Mouse (Mus musculus): Measurements from ENCODE around the gene Rplp1.

Gene Rplp1

DNA sequence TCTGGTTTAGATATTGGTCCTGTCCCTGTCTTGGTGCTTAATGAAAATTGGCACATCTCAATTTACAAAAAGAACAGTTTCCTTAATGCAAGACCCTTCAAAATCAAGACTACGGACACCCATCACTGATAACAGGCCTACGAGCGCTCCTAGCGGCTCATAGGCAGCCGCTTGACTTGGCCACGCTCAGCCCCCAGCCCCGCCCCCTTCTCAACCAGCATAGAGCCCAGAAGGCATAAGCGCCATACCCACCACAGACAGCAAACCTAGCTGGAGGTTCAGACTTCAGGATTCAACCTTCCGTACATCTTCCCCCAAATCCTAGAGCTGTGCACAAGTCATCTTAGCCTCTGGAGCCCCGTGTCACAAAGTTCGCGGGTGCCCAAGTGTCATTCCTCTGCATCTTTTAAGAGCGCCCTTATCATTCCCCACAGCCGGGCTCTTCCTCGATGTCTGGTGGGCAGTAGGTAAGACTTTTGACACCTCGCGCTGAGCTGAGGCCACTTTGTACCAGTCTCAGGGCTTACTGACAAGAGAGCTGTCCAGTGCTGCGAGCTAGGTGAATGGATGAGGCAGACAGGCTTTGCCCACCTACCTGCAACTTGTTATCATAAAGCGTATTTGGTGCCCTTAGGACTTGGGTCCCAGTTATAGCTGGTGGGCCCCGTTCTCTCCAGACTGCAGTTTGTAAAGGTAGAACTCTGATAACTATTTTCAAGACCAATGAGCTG lies 3.7 kb downstream of the Rplp1 start:
- no peak for DNase-seq

DNA sequence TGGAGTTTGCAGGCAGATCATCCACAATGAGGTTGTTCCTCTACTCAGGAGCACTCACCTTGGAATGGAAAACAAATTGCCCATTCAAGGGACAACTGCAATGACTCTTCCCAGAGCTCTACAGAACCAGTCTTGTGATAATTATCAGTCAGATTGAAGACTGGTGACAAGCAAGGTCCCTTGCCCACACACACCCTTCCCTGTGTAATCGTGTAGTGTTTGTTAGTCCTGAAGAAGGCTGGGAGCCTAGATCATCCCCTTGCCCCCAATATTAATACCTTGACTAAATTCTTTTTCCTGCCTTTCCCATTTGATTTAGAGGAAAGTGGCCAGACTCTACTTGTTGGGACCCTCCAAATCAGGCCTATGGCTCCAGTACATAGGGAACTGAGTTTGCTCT lies 4.7 kb downstream of the Rplp1 start:
- DNase-seq = no peak

DNA sequence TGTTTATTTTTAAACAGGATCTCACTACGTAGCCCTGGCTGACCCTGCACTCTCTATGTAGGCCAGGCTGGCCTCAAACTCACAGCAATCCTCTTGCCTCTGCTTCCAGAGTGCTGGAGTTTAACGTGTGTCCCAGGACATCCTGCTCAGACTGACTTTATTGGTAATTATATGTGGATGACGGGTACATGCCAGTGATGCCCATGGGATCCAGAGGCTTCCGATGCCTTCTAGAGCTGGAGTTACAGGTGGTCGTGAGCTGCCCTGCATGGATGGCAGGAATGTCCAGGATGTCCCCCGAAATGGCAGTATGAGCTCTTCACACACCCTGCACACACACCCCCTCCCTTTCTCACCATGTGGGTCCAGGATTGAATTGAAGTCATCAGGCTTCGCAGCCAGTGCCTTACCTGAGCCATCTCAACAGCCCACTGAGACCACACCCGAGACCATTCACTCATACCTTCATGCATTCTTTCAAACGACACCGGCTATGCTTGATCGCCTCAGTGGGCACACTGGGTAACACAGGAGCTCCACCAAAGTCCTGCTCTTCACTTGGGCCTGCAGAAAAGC lies 5.4 kb downstream of the Rplp1 start:
- DNase-seq = no peak

DNA sequence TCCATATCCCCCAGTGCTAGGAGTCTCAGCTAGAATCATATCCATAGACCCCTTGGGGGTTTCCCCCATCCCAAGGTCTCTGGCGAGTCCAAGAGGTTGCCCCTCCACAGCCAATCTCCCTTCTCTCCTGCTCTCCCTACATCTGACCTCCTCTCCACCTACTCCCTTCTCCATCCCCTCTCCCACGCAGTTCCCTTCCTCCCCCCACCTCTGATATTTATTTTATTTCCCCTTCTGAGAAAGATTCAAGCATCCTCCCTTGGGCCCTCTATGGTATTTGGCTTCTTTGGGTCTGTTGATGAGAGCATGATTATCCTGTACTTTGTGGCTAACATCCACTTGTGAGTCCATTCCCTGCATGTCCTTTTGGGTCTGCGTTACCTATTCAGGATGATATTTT lies 6.0 kb downstream of the Rplp1 start:
- DNase-seq = no peak

DNA sequence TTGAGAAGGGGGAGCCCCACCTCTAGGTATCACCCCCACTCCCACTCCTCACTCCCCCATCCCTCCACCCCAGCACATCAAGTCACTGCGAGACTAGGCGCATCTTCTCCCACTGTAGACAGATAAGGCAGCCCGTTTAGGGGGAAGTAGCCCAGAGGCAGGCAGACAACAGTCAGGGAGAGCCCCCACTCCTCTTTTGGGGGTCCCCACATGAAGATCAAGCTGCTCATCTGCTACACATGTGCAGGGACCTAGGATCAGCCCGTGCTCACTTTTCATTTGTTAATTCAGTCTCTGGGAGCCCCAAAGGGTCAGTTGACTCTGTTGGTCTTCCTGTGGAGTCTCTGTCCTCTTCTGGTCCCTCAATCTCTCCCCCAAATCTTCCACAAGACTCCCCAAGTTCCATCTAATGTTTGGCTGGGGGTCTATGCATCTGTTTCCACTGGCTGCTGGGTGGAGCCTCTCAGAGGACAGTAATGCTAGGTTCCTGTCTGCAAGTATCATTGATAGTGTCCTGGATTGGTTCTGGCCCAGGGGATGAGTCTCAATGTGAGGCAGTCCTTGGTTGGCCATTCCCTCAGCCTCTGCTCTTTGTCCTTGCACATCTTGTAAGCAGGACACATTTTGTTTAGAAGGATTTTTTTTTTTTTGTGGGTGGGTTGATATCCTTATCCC lies 6.6 kb downstream of the Rplp1 start:
- no peak for DNase-seq

DNA sequence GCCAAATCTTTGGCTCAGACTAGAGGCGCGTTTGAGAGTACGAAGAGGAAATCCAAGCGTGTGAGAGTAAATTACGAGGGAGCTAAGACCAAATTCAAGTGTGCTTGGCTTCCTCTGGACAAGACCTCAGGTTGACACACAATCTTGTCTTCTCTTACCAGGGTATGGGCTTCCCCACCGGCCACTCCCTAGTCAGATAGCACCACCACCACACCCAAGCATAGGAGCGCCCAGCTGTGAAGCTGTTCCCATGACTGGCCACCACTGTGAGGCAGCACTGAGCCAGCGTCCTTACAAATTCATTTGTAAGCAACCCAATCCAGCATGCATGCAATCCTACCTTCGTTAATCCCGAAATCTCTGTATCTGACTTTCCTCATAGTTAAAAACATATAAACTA lies 7.4 kb downstream of the Rplp1 start:
- no peak for DNase-seq

DNA sequence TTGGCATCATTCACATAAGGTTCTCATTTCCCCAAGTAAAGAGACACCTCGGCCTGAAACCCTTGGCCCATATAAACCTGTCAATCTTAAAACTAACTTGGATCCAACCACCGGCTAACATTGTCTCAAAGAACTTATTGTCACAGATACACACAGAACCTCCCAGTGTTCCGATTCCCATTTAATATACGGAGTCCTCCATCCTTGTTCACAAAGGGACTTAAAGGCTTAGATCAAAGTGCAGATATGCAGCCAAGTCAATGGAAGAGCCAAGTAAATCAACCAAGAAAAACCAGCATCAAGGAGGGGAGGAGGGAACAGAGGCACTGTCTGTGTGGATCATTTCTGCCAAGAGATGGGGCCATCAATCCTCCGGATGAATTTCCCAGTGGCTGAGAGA lies 8.8 kb downstream of the Rplp1 start:
- DNase-seq = no peak

DNA sequence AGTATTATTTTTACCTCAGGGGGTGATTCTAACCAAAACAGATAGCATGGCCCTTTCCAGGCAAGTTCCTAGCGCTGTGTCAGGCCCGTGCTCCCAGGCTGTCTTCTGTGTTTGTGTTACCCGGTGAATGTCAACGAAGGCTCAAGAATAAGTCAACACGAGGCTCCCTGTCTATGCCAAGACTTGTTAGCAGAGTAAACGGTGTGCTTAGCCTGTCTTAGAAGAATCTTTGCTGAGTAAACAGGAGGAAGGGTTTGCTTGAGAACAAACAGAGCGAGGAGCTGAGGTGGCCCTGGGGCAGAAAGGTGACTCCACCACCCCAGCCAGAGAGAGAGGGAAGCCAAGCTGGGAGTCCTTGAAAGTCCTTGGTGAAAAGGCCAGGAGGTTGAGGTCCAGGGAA lies 10.1 kb downstream of the Rplp1 start:
- no peak for DNase-seq

DNA sequence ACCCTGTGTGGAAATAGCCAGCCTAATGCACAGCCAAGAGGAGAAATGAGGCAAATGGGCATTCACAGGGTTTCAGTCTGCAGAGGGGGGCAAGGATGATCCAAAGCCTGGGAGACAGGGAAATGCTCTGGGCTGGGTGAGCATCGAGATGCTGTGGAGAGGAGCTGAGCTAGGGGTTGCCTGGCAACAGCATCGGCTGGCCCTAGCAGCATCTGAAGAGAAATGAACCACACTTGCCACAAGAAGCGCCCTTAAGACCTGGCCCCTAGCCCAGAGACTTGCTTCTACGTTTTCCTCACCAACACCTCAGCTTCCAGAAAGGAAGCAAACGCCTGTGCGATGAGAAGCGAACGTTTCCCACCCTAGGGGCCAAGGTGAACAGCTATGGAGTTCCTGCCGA lies 11.9 kb downstream of the Rplp1 start:
- DNase-seq = no peak

DNA sequence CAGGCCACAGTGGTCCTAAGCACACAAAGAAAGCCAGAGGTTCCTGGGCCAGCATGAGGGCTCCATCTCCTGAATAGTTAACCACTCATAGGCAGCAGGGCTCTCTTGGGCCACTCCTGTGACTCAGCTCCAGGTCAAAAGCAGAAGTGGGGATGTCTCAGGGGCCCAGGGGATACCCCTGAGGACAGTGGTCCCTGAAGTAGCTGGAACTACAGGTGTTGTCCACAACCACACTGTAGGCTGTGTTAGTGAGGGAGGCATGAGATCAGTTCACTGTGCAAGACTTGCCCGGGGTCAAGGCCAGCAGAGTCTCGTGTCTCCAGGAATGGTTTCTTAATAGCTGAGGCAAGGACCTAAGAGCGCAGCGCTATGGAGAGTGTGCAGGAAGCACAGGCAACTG lies 12.8 kb downstream of the Rplp1 start:
- DNase-seq = no peak

DNA sequence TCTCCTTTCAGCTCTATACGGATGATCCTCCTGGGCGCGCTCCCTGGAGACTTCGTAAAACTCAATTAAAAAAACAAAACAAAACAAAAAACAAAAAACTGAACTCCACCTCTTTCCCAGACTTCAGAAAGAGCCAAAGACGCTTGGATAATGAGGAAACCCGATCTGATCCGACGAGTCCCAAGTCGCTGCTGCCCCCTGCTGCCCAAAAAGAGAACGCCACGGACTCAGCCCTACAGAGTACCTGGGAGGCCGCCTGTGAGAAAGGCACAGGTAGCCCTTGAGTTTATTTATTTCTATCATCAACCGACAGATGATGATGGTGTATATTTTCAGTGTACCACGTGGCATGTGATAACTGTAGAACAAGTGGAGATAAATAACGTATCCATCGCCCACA lies 14.5 kb downstream of the Rplp1 start:
- peak; percentile 72 for DNase-seq

DNA sequence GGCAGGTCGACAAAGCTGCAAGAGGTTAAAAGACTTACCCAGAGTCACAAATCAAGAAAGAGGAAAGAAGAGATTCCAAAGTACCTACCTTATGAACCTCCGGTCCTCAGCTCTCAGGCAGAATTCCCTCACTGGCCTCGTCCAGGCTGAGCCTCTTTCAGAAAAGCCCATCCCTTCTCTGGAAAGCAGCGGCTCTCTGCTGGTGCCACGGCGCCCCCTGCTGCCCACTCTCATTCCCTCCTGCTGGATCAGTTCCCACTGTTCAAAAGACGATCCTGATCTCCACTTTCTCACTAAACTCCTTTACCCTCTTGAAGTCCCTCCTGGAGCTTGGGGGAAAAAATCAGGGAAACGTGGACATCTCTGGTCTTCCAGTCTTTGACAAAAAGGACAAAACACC lies 15.9 kb downstream of the Rplp1 start:
- DNase-seq = peak; percentile 51

DNA sequence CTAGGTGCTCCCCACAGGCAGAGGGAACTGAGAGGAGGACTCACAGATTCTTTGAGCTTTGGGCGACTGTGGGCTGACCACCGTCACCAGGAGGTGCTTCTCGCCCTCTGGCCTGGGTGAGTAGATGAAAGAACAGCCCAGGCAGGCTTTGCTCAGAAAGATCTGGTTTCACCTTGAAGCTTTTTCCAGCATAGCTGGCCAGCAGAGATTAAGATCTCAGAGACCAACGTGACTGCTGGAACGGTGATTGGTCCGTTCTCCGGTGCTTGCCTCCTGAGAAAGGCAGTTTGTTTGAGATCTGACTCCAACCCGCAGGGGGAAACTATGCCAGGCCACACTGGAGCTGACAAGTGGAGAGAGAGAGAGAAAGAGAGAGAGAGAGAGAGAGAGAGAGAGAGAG lies 19.3 kb downstream of the Rplp1 start:
- no peak for DNase-seq

DNA sequence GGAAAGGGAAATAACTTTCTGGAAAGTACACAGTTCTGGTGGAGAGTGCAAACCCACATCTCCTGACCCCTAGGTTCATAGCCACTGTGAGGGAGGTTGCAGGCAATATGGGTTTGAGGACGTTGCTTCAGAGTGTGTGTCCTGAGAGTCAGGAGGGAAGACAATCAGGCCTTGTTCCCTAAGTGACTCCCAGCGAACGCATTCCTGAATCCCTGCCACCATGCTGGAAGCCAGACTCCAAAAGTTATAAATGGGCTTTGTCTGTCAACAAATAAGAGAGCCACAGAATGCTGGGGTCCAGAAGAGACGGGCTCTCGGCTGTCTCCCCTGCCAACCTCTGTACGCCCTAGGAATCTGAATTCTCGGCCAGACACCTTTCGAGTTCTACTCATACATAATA lies 24.5 kb downstream of the Rplp1 start:
- DNase-seq = peak; percentile 25

DNA sequence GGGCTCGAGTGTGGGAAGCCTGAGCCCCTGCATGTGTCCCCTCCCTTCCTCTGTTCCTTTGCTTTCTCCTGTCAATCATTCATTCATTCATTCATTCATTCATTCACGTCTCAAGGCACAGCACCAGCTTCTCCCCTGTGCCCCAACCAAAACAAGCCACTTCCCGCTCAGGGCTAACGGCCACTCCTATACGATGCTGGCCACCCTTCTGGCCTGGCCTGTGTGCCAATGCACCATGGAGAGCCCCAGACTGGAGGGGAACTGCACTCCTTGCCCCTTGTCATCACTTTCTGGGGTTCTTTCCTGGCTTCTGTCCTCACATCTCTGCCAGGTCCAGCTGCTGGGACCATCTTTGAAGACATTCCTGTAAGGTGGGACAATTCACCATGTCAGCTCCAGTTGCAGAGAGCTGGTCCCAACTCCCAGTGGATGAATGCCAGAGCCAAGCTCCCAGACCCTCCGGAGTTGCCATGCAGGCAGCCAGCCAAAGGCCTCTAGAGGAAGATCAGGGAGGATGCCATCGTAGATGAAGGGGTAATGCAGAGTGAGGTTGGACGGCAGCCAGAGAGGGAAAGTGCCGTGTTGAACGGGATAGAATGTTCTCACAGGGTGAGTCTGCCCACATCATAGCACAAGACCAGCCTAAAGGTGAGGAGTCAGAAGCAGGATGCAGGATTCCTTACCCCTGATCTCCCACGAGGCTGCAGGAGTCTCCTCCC lies 26.5 kb downstream of the Rplp1 start:
- DNase-seq = no peak

DNA sequence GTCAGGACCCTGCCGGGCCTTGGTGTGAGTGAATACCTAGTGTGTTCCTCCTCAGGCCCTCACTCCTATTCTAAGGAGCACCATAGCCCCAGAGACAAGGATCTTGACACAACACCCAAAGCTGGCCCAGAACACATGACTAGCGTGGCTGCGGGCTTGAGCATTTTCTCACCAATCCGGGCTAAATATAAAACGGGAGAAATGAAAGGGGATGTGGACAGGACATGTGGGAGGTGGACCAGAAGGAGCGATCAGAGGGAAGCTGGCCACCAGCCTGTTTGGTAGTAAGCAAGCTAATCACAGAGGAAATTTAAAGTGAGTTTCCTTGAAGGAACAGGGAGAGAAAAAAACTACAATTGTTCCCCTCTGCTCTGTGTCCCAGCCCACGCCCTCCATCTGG lies 28.4 kb downstream of the Rplp1 start:
- DNase-seq = no peak

DNA sequence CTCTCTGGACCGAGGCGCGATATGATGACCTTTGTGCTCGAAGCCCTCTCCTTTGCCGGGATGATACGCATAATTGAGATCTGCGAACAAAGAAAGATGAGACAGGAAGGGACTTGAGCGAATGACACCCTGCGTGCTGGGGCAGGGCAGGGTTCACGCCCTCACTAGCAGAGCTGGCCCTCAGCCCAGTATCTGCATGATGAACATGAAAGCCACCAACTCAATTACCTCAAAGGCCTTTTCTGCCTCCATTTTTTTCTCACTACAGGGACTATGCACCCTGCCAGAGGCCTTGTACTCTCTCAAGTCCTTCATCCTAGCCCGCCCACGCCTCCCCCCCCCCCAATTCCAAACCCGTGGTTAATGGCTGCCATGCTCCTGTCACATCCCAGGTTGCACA lies 29.4 kb downstream of the Rplp1 start:
- no peak for DNase-seq

DNA sequence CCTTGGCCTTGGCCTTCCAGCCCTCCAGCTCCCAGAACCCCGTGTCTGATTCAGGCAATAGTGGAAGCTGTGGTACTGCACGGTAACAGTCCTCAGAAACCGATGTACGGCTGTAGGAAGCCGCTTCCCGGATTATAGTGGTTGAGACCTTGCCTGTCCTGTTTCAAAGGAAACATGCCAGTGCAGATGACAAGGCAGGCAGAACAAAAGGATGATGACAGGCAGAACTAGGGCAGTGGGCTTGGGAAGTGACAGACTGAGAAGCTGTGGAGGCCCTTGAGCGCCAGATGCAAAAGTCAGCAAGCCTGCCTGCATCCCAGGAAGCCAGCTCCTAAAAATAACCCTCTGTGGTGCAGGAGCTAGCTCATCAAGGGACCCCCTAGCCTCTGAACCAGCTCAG lies 30.0 kb downstream of the Rplp1 start:
- no peak for DNase-seq

DNA sequence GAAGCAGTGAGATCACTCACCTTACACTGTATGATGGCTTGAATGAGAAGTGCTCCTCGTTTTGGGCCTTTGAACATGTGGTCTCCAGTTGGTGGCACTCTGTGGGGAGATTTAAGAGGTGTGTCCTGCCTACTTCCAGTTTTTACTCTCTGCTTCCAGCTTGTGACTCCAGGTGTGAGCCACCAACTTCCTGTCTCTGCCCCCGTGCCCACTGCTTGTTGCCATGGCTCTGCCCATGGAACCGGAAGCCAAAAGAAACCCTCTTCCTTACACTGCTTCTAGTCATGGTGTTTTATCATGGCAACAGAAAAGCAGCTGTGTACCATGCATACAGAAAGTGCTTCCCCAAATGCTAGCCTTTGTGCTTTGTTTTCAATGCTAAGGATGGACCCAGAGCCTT lies 32.2 kb downstream of the Rplp1 start:
- DNase-seq = no peak

DNA sequence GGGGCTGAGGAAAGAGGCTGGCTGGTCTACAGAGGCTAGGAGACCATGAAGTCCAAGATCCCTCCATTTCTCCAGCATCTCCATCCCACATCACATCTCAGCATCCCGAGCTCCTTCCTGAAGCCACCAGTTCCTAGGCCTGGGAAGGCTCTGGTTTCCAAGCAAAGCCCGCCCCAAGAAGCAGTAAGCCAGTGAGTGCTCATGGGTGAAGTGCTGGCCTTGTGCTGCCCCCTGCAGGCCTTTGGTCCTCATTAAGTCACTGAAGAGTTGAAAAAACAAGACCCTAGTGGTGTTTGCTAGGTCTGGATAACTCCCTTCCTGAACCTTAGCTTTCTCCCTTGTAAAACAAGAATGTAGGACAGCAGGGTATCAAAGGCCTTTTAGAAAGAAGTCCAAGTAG lies 35.5 kb downstream of the Rplp1 start:
- DNase-seq = peak; percentile 36

DNA sequence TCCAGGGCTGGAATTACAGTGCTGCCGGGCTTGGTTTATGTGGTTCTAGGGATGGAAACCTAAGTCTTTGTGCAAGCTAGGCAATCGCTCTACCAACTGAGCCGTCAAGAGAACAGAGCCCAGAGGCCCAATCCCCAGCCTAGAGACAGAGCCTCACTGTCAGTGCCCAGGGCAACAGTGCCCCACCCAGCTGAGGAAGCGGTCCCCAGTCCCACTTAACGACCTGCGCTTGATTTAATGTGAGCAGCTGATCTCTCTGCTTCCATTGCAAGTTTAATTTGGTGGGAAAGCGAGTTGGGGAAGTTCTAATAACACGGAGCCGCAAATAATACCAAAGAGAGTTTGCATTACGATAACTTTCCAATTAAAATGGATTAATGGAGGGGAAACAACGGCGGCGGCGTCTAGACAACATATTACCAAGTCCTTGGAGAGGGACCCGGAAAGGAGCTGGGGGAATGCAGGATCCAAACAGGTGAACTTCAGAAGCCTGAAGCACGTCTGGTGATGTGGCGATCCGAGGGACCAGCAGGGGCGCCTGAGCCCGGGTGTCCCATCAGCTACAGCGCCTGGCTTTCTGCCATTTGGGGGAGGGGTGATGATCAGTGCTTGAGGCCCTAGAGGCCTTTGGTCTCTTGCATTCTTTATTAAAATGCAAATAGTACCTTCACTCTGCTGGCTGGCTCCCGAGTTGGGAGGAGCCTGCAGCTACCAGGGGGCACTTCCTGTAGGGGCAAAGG lies 36.8 kb downstream of the Rplp1 start:
- no peak for DNase-seq

DNA sequence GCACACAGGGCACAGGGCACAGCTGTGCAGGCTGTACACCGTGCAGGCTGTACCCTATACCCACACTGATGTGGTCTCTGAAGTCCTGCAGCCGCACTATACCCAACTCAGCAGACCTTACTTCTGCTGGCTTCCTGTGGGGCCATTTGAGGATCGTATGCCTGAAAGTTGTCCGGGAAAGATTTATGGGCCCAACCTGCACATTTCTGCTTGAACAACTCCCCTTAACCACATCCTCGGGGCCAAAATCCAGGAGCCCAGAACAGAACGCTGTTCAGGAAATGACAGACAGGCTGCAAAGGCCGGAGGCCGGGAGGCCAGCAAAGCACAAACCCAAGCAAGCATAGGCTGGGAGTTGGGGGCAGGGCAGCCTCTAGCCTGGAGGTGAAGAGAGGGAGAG lies 41.0 kb downstream of the Rplp1 start:
- DNase-seq = no peak

DNA sequence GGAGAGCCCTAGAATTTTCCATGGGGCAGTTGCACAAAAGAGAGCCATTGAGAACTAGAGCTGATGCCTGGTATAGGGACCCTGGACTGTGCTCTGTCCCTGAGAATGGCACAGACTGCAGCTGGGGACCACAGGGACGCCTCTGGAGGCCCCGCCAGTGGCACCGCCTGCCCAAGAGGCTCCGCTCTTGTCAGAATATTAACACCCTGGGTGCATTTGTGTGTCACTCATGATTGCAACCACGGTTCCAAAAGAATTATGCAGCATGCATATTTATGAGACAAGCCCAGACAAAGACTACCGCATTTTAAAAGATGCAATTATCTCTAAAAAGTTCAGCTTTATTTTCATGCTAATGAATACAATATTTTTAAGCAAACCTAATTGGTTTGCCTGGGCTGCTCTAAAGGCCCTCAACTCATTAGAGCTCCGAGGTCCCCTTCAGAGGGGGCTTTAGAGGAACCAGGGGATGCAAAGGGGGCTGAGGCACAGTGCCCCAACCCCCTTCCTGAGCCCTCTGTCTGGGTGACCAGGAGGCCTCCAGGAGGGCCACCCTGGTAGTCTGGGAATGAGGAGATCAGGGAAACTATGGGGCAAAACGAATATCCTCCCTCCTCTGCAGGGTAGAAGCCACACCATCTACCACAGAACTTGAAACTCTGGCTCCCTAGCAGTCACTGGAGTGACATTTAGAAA lies 41.9 kb downstream of the Rplp1 start:
- DNase-seq = no peak

Measured in cerebellum, adult 9-11 months (tissue).